ENCODE assay signal across 22 mouse cellular contexts in the genomic region with DNA sequence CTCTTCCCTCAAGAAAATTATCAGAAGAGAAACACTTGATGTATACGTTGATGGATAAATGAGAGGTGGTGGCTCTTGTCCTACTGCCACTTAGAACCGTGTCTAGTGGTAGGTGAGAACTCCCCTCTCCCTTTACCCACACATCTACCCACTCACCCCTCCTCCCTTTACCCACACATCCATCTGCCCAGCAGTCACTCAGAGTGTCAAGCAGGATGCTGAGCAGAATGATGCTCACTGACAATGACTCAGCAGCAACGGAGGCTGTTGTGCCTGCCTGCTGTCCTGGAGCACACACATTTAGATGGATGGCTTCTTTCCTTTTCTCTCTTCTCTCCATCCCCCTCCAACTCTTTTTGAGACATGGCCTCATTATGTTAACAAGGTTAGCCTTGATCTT. TPM values are rescaled to one million over a fixed set of nuclear protein-coding genes. Genes with fewer than 3 reads are reported as not detected.
DNase-seq lines count a peak whose midpoint lies in the region; ATAC-seq and TF ChIP-seq lines count a peak whose summit lies in the region.
"Had no signal": no experiment of that assay in that cellular context is flagged by ENCODE, and none has a peak within 500 bp of the region (broad histone marks: within the 10 kb centered on the region; RNA-seq: fewer than 3 reads in every experiment).

No protein-coding gene starts in this region.

- no peak overlapping the region for H3K4me3 ChIP-seq in left cerebral cortex, adult 2 months
- H3K4me3 ChIP-seq in ES-E14 (ENCODE audit: insufficient read depth in 1 of 2, low read depth in 1 of 2, low read length in 2 of 2, poor library complexity in 1 of 2, severe bottlenecking in 1 of 2): no peak overlapping the region
- H3K4me3 ChIP-seq: embryonic facial prominence, embryonic 15.5 days; heart, embryonic 12.5 days; hindbrain, embryonic 10.5 days; intestine, embryonic 15.5 days; limb, embryonic 15.5 days; midbrain, embryonic 13.5 days had no signal

- DNase-seq in frontal cortex, postnatal 10 days (ENCODE audit: low spot score in 2 of 2): no peak
- peak in 1 of 2 experiments; percentile 44 for DNase-seq in left cerebral cortex, adult 2 months (ENCODE audit: extremely low spot score in 1 of 2, low spot score in 2 of 2)
- no peak for DNase-seq in left cerebral cortex, postnatal 14 days (ENCODE audit: low spot score in 2 of 2)
- DNase-seq in ES-E14 (ENCODE audit: low read depth, low spot score): no peak
- DNase-seq in layer of hippocampus, adult 9-11 months: peak; percentile 75
- no peak for DNase-seq in Muller cell, postnatal 12 days (ENCODE audit: inconsistent ontology term)
- DNase-seq: adrenal gland, postnatal 14 days; cerebellum, adult 9-10 months; gastrocnemius, postnatal 14 days; heart, adult 18-20 months; heart, postnatal 10 days; kidney, adult 8-10 months; kidney, postnatal 14 days; lung, postnatal 10 days had no signal

- intact Hi-C loops in left cerebral cortex, adult 2 months (cut with DNase I): no loop called here
- intact Hi-C loops in left cerebral cortex, postnatal 14 days (cut with DNase I): no loop called here

- peak overlapping the region; percentile 59 for H3K27ac ChIP-seq in left cerebral cortex, adult 2 months
- no peak overlapping the region for H3K27ac ChIP-seq in ES-E14 (ENCODE audit: insufficient read depth, low read depth, low read length, poor library complexity, severe bottlenecking)
- H3K27ac ChIP-seq: embryonic facial prominence, embryonic 15.5 days; hindbrain, embryonic 10.5 days; intestine, embryonic 15.5 days; limb, embryonic 15.5 days; midbrain, embryonic 13.5 days had no signal

- peaks cover 0 to 2% of the 10 kb centered on the region in 2 experiments; a peak in 1 of 4 replicates for H3K4me1 ChIP-seq in ES-E14 (ENCODE audit: control insufficient read depth in 2 of 2, insufficient read depth in 2 of 2, low read length in 2 of 2, poor library complexity in 1 of 2)
- H3K4me1 ChIP-seq: intestine, embryonic 15.5 days; midbrain, embryonic 13.5 days had no signal

- no peak for TF ChIP-seq CTCF in left cerebral cortex, adult 2 months (IDR thresholded peaks at IDR 0.05)

- ATAC-seq in frontal cortex, adult (ENCODE audit: low TSS enrichment): peak; percentile 88
- ATAC-seq: hindbrain, embryonic 16.5 days; intestine, embryonic 15.5 days; midbrain, embryonic 13.5 days had no signal

- H3K9me3 ChIP-seq in ES-E14 (ENCODE audit: control insufficient read depth, insufficient read depth, low read depth, low read length): no peaks in the 10 kb centered on the region
- H3K9me3 ChIP-seq: embryonic facial prominence, embryonic 15.5 days; heart, embryonic 12.5 days; hindbrain, embryonic 10.5 days; intestine, embryonic 15.5 days; limb, embryonic 15.5 days; midbrain, embryonic 13.5 days had no signal

- H3K9ac ChIP-seq in ES-E14 (ENCODE audit: insufficient read depth, low read depth, low read length, poor library complexity, severe bottlenecking): no peak overlapping the region
- H3K9ac ChIP-seq: embryonic facial prominence, embryonic 15.5 days; heart, embryonic 12.5 days; intestine, embryonic 15.5 days; limb, embryonic 15.5 days; midbrain, embryonic 13.5 days had no signal

- in situ Hi-C loops in ES-E14 (cut with MboI; ENCODE audit: low sequenced_read_pairs in 2 of 2, unreplicated experiment in 2 of 2): no loop called here

- H3K36me3 ChIP-seq in ES-E14 (ENCODE audit: control insufficient read depth, insufficient read depth, low read length, poor library complexity, severe bottlenecking): no peaks in the 10 kb centered on the region
- H3K36me3 ChIP-seq: heart, embryonic 12.5 days; intestine, embryonic 15.5 days had no signal

TF ChIP-seq in ES-E14, 5 proteins besides CTCF, POLR2A, EP300 and RAD21:
- TF ChIP-seq MAFK (IDR thresholded peaks at IDR 0.05; ENCODE audit: insufficient read depth, low read depth, low read length) (peak; percentile 29; the same call in 1 of the 2 replicates), ZC3H11A (IDR thresholded peaks at IDR 0.05; ENCODE audit: borderline replicate concordance, low read depth, low read length) (no peak), CHD2 (IDR thresholded peaks at IDR 0.05; ENCODE audit: low read depth, low read length) (no peak)

RNA-seq across cellular contexts. Expression of gene Arfgap2, which starts 38.1 kb away (rescaled TPM):
- 10 to 100 TPM; 73.9 to 81.8 TPM for total RNA-seq in left cerebral cortex, adult 2 months (2021)
- total RNA-seq in left cerebral cortex, postnatal 14 days (2021): 10 to 100 TPM; 63.3 to 65.6 TPM
- 40.7 and 46.8 TPM in 2 replicates for total RNA-seq in ES-E14 (2012; rRNA removed)

RNA-seq across cellular contexts. Expression of gene Pacsin3, which starts 47.1 kb away (rescaled TPM):
- 10 to 100 TPM; 42.7 to 46.9 TPM for total RNA-seq in left cerebral cortex, adult 2 months (2021)
- total RNA-seq in left cerebral cortex, postnatal 14 days (2021): 10 to 100 TPM; 46.8 TPM
- 11.1 and 18.4 TPM in 2 replicates for total RNA-seq in ES-E14 (2012; rRNA removed)
